Mouse (Mus musculus) spleen, postnatal 36 days (tissue): ENCODE data around the gene Larp1.

Experiments used
- DNase-seq, 2 experiments: peaks; one replicate each; pipeline ENCODE4 v3.0.0; 2022; ENCODE audit warnings: low spot score in 2 of 2, mixed read lengths in 1 of 2

Gene Larp1

GRCm38 (mm10) chr11:58100006-58100405 lies 91.1 kb downstream of the Larp1 start:
- DNase-seq = no peak

GRCm38 (mm10) chr11:58101194-58101720 lies 92.4 kb downstream of the Larp1 start:
- no peak for DNase-seq

GRCm38 (mm10) chr11:58102146-58102545 lies 93.3 kb downstream of the Larp1 start:
- no peak for DNase-seq

- peak; percentile 58 to 65 for DNase-seq
Measured at GRCm38 (mm10) chr11:58102581-58103343, 93.9 kb downstream of the Larp1 start.

GRCm38 (mm10) chr11:58103344-58103653 lies 94.4 kb downstream of the Larp1 start:
- peak in 1 of 2 experiments; percentile 4 for DNase-seq

- DNase-seq = peak; percentile 99
Measured at GRCm38 (mm10) chr11:58103697-58104306, 94.9 kb downstream of the Larp1 start, which contains the start of gene Cnot8. Gene Cnot8, plus strand, starts transcription at chr11:58104153.

- peak; percentile 48 to 62 for DNase-seq
Measured at GRCm38 (mm10) chr11:58104351-58104791, 95.5 kb downstream of the Larp1 start.

GRCm38 (mm10) chr11:58107009-58107408 lies 98.1 kb downstream of the Larp1 start:
- no peak for DNase-seq

GRCm38 (mm10) chr11:58107664-58108337 lies 98.9 kb downstream of the Larp1 start:
- DNase-seq = no peak
